Mouse (Mus musculus): ENCODE measurements at regions not wholly inside any gene's neighbourhood (a gene's known extent, or its start where the extent isn't known, plus 50 kb on each side); places are given as distances from the start of the nearest gene placed in this dataset.

- TF ChIP-seq USF2 (conservative IDR thresholded peaks at IDR 0.05; ENCODE audit: low read depth, low read length) (no peak), CTCF (conservative IDR thresholded peaks at IDR 0.05 in 1 of 2, IDR thresholded peaks at IDR 0.05 in 1 of 2; ENCODE audit: low read depth in 2 of 2, low read length in 2 of 2) (no peak)
Observed at GRCm38 (mm10) chr8:57400776-57401631, 54.7 kb upstream of the Scrg1 start.

Data from CH12.LX (cell line).